Mouse (Mus musculus): ENCODE results near the gene Snx21.

DNA sequence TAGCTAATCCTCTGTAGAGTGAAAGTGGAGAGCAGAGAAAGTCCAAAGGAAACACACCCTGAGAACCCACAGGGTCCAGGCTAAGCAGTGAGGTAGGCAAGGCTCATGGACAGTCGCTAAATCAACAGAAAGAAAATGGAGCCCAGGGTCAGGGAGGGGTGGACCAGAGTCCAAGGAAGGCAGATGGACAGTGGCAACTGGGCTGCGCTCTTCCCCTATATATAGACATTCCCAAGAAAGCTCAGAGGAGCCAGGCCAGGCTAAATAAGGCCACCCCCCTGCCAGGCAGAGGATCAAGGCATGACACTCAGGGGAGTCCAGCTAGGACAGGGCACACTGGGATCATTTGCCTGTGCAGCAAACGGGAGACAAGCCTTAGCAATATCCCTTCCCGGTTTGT lies 3.7 kb upstream of the Snx21 start:
- TF ChIP-seq POLR2A (IDR thresholded peaks at IDR 0.05; ENCODE audit: insufficient read depth, low read length) = no peak
- TF ChIP-seq CTCF (IDR thresholded peaks at IDR 0.05; ENCODE audit: low read depth, low read length) = no peak
- no peak for TF ChIP-seq EP300 (IDR thresholded peaks at IDR 0.05; ENCODE audit: insufficient read depth, low read depth, low read length)
